Mouse (Mus musculus) hindbrain, embryonic 11.5 days (tissue): ENCODE results near the gene Mt1. TPM values are rescaled to one million over a fixed set of nuclear protein-coding genes. Genes with fewer than 3 reads are reported as not detected.
"Not testable (repeated sequence)": the region's sequence is repeated elsewhere in the genome, so short reads cannot be mapped to it uniquely, and the experiment has no call there.

Source experiments
- ATAC-seq: fragments of 200-750 bp; cut with Nextera tagmentation; 2 replicates; pipeline ENCODE4 v1.8.0; 2017; ENCODE audit warnings: mild to moderate bottlenecking, moderate TSS enrichment, moderate library complexity; ENCODE audit not compliant: low FRiP score
- DNase-seq: peaks from one replicate; pipeline ENCODE4 v3.0.0-alpha.2; 2015; ENCODE audit warnings: low spot score
- H3K27ac ChIP-seq: fragments of 300-500 bp; sonication (generic); 2 replicates; pipeline ENCODE4 v1.5.1; 2014; ENCODE audit warnings: mild to moderate bottlenecking, low read depth, low read length
- H3K27me3 ChIP-seq: fragments of 300-500 bp; sonication (generic); 2 replicates; pipeline ENCODE4 v1.6.1; 2014; ENCODE audit warnings: mild to moderate bottlenecking, low read length, moderate library complexity, mixed read lengths; ENCODE audit not compliant: control insufficient read depth, insufficient read depth
- H3K36me3 ChIP-seq: fragments of 300-500 bp; sonication (generic); 2 replicates; pipeline ENCODE4 v1.6.1; 2014; ENCODE audit warnings: mild to moderate bottlenecking, low read length, moderate library complexity, mixed read lengths; ENCODE audit not compliant: control insufficient read depth, insufficient read depth
- H3K4me1 ChIP-seq: fragments of 300-500 bp; sonication (generic); replicated peaks from 2 replicates; pipeline ENCODE4 v1.6.1; 2014; ENCODE audit warnings: low read length, mixed read lengths; ENCODE audit not compliant: control insufficient read depth, insufficient read depth
- H3K4me2 ChIP-seq: fragments of 300-500 bp; sonication (generic); replicated peaks from 2 replicates; pipeline ENCODE4 v1.6.1; 2014; ENCODE audit warnings: mild to moderate bottlenecking, low read depth, low read length
- H3K4me3 ChIP-seq: fragments of 300-500 bp; sonication (generic); 2 replicates; pipeline ENCODE4 v1.5.1; 2014; ENCODE audit warnings: low read depth, low read length
- H3K9ac ChIP-seq: fragments of 300-500 bp; sonication (generic); 2 replicates; pipeline ENCODE4 v1.6.1; 2014; ENCODE audit warnings: low read depth, low read length
- H3K9me3 ChIP-seq: fragments of 300-500 bp; sonication (generic); 2 replicates; pipeline ENCODE4 v1.6.1; 2016; ENCODE audit warnings: low read length; ENCODE audit not compliant: control insufficient read depth
- WGBS: fragments of 180-500 bp; shearing (Covaris S2); extraction: QIAGEN DNeasy Blood & Tissue Kit; methylation state at CpG from one replicate; pipeline ENCODE4 v1.1.7; 2014; 5-methylcytosine and 5-hydroxymethylcytosine counted together
- polyA plus RNA-seq: library from polyadenylated mRNA; unstranded; fragments of >200 nt; fragmentation: Nextera tagmentation; extraction: Ambion mirVana; gene quantifications from 2 replicates; pipeline ENCODE4 v1.2.1, GENCODE M21; 2014

Gene Mt1
- polyA plus RNA-seq, 1 experiment from 2014 or later, result 101 TPM

GRCm38 (mm10) chr8:94140266-94140795 is 38.6 kb upstream of the Mt1 start:
- WGBS, result 81% methylated on average over 4 of the region's 4 CpGs
- no peaks in the 10 kb centered on the region for H3K27me3 ChIP-seq
- no peak for ATAC-seq

GRCm38 (mm10) chr8:94148236-94148635 is 30.6 kb upstream of the Mt1 start:
- Histone ChIP-seq H3K4me3 (no peak overlapping the region), H3K9me3 (no peaks in the 10 kb centered on the region), H3K9ac (no peak overlapping the region), H3K4me1 (peaks cover 2% of the 10 kb centered on the region; the same call in 1 of the 2 replicates), H3K27ac (no peak overlapping the region), H3K36me3 (no peaks in the 10 kb centered on the region), H3K27me3 (0 out of 2 replicates have a peak, but pooled peaks cover 2% of the 10 kb centered on the region), H3K4me2 (no peak overlapping the region)
- DNase-seq, result no peak
- 53% methylated on average over 5 of the region's 5 CpGs for WGBS
- no peak for ATAC-seq

More at GRCm38 (mm10) chr8:94140266-94140795, 38.6 kb upstream of the Mt1 start:
- Histone ChIP-seq H3K9ac (no peak overlapping the region), H3K4me3 (no peak overlapping the region), H3K4me2 (no peak overlapping the region), H3K9me3 (no peaks in the 10 kb centered on the region), H3K36me3 (no peaks in the 10 kb centered on the region), H3K27ac (no peak overlapping the region), H3K4me1 (no peaks in the 10 kb centered on the region)
- DNase-seq, result no peak

GRCm38 (mm10) chr8:94150925-94151324 is 28.0 kb upstream of the Mt1 start:
- Histone ChIP-seq H3K27ac (no peak overlapping the region), H3K9me3 (no peaks in the 10 kb centered on the region), H3K9ac (no peak overlapping the region), H3K4me1 (peaks cover 2% of the 10 kb centered on the region; the same call in 1 of the 2 replicates), H3K4me2 (no peak overlapping the region), H3K4me3 (no peak overlapping the region), H3K27me3 (peaks cover 2% of the 10 kb centered on the region; the same call in 1 of the 2 replicates), H3K36me3 (no peaks in the 10 kb centered on the region)
- 77% methylated on average over 5 of the region's 5 CpGs for WGBS
- ATAC-seq (no peak), DNase-seq (no peak)

GRCm38 (mm10) chr8:94152513-94153300 is 26.2 kb upstream of the Mt1 start, which contains the start of gene Mt3:
TSS of gene Mt3 (plus strand) at chr8:94152607.
- H3K9me3 ChIP-seq, result no peaks in the 10 kb centered on the region
- peak within 1 kb of the TSS; percentile 44; the same call in 1 of the 2 replicates for H3K9ac ChIP-seq
- 3% methylated on average over 29 of the region's 29 CpGs for WGBS
- peaks cover 2% of the 10 kb centered on the region; the same call in 1 of the 2 replicates for H3K4me1 ChIP-seq
- DNase-seq, result peak; percentile 80
- H3K4me3 ChIP-seq, result peak within 1 kb of the TSS; percentile 38
- no peaks in the 10 kb centered on the region for H3K36me3 ChIP-seq
- peaks cover 2% of the 10 kb centered on the region; the same call in 1 of the 2 replicates for H3K27me3 ChIP-seq
- peak; percentile 84 for ATAC-seq
- H3K4me2 ChIP-seq, result peak within 1 kb of the TSS; percentile 69
- no peak within 1 kb of the TSS for H3K27ac ChIP-seq

GRCm38 (mm10) chr8:94153451-94153850 is 25.4 kb upstream of the Mt1 start:
- peak overlapping the region; percentile 69 for H3K4me2 ChIP-seq
- no peak overlapping the region for H3K27ac ChIP-seq
- peaks cover 2% of the 10 kb centered on the region; the same call in 1 of the 2 replicates for H3K4me1 ChIP-seq
- WGBS, result 30% methylated on average over 7 of the region's 7 CpGs
- H3K9me3 ChIP-seq, result no peaks in the 10 kb centered on the region
- no peak overlapping the region for H3K9ac ChIP-seq
- H3K36me3 ChIP-seq, result no peaks in the 10 kb centered on the region
- ATAC-seq, result peak; percentile 39; the same call in 1 of the 2 replicates
- DNase-seq, result peak; percentile 11
- peaks cover 2% of the 10 kb centered on the region; the same call in 1 of the 2 replicates for H3K27me3 ChIP-seq
- no peak overlapping the region for H3K4me3 ChIP-seq

- H3K9me3 ChIP-seq, result no peaks in the 10 kb centered on the region
- H3K27ac ChIP-seq, result no peak overlapping the region
- no peak overlapping the region for H3K9ac ChIP-seq
- no peak for ATAC-seq
- H3K4me2 ChIP-seq, result no peak overlapping the region
- peaks cover 2% of the 10 kb centered on the region; the same call in 1 of the 2 replicates for H3K4me1 ChIP-seq
- WGBS, result 55% methylated on average over 6 of the region's 6 CpGs
- no peak overlapping the region for H3K4me3 ChIP-seq
- H3K27me3 ChIP-seq, result peaks cover 2% of the 10 kb centered on the region; the same call in 1 of the 2 replicates
- no peak for DNase-seq
- H3K36me3 ChIP-seq, result no peaks in the 10 kb centered on the region
These were observed 24.3 kb upstream of the Mt1 start for GRCm38 (mm10) chr8:94154537-94154936.

- DNase-seq, result no peak
- no peak for ATAC-seq
- Histone ChIP-seq H3K27me3 (peaks cover 2% of the 10 kb centered on the region; the same call in 1 of the 2 replicates), H3K4me3 (no peak overlapping the region), H3K9me3 (no peaks in the 10 kb centered on the region), H3K27ac (no peak overlapping the region), H3K4me2 (no peak overlapping the region), H3K9ac (no peak overlapping the region), H3K4me1 (peaks cover 2% of the 10 kb centered on the region; the same call in 1 of the 2 replicates), H3K36me3 (no peaks in the 10 kb centered on the region)
- WGBS, result 76% methylated on average over 4 of the region's 4 CpGs
These were observed 22.8 kb upstream of the Mt1 start for GRCm38 (mm10) chr8:94156092-94156491.

GRCm38 (mm10) chr8:94165772-94166171 is 13.1 kb upstream of the Mt1 start:
- H3K27me3 ChIP-seq, DNase-seq, H3K9me3 ChIP-seq, H3K27ac ChIP-seq, H3K36me3 ChIP-seq, H3K9ac ChIP-seq, ATAC-seq, H3K4me3 ChIP-seq, H3K4me1 ChIP-seq, H3K4me2 ChIP-seq: not testable (repeated sequence)
- 74% methylated on average over 8 of the region's 8 CpGs for WGBS
